Mouse (Mus musculus) cerebellum, postnatal 4 days (tissue): Measurements from ENCODE around the gene Draxin.
A peak's percentile ranks its signal among the peaks of the same experiment; 100 is the strongest.
"Not testable (repeated sequence)": the region's sequence is repeated elsewhere in the genome, so short reads cannot be mapped to it uniquely, and the experiment has no call there.

Source experiments
- DNase-seq, 2 experiments: peaks; one replicate each; pipeline ENCODE4 v3.0.0; 2022; ENCODE audit warnings: low spot score in 2 of 2, mixed read lengths in 1 of 2

The Draxin gene

DNA sequence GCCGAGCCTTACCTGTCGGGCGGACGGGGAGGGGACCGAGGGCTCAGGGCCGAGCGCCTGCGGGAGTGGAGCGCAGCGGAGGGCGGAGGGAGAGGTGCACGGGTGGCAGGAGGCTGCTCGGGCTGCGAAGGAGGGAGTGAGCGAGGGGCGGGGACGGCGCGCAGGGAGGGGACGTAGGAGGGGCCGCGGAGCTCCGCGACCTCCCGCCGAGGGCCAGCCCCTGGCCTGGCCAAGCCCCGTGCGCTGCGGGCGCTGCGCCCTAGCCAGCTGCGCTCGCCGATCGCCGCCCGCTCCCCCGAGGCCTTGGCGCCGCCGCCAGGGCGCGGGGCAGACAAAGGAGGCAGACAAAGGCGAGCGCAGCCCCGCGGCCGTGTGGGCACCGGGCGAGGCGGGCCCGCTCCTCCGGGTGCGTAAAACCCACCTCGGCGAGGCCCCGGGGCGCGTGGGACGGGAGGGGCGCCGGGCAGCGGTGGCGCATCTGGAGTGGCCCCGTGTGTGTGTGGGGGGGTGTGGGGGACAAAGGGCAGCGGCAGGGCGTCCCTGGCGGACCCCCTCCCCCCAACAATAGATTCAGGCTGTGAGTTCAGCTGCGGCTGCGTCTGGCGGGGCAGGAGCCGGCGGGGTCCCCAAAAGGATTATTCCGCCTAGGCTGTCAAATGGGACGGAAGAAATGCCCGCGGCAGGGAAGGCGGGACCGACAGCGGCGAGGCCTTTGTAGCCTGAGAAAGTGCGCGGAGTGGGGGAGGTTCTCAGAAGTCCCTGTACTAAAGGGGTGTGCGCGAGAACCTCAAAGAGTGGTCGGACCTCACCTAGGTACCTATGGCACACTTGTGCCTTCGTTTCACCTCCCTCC lies at the start of gene Draxin:
Draxin (minus strand) TSS at position 138 of the 853 bp plus-strand sequence.
- DNase-seq: peak in 1 of 2 experiments; percentile 81

DNA sequence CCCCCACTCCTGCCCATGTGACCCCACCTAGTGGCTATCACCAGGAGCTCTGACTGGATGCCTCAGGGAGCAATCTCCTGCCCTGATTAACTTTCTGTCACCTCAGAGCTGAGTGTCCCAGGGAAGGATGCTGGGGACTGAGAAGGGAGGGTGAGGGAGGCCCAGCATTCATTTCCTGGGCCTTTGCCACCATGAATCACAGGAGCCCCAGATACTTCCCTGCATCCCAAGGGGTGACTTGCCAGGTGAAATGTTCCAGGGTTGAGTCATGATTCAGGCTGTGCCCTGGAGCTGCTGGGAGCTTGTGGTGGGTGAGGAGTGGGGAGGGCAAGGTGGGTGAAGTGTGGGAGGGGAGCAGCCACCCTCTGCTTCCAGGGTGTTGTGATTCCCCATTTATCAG lies 47.2 kb upstream of the Draxin start:
- DNase-seq: no peak

DNA sequence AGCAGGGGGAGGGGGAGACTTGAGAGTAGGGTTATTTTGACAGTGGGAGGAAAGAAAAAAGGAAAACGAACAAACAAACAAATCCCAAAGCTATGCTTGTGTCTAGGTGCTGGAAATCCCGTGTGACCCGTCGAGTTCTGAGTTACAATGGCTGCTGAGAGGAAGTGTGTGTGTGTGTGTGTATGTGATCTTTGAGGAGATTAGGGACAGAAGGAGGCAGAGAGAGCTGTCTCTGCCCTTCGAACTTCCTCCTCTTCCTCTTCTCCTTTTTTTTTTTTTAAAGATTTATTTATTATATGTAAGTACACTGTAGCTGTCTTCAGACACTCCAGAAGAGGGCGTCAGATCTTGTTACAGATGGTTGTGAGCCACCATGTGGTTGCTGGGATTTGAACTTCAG lies 46.1 kb upstream of the Draxin start:
- not testable (repeated sequence) for DNase-seq

DNA sequence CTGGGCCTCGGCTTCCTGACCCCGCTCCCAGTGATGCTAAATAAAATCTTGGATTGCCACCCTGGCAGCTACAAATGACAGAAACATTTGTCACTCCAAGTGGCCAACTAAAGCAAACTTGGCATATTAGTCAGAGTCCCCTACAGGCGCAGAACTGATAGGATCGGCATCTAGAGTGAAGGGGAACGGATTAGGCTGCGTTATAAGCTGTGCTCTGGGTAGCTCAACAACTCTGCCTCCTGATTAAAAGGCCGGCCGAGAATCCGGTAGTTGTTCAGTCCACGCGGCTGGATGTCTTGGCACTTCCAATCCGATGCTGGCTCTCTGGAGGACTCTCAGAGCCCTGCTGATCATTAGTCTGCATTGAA lies 44.0 kb upstream of the Draxin start:
- DNase-seq: no peak

DNA sequence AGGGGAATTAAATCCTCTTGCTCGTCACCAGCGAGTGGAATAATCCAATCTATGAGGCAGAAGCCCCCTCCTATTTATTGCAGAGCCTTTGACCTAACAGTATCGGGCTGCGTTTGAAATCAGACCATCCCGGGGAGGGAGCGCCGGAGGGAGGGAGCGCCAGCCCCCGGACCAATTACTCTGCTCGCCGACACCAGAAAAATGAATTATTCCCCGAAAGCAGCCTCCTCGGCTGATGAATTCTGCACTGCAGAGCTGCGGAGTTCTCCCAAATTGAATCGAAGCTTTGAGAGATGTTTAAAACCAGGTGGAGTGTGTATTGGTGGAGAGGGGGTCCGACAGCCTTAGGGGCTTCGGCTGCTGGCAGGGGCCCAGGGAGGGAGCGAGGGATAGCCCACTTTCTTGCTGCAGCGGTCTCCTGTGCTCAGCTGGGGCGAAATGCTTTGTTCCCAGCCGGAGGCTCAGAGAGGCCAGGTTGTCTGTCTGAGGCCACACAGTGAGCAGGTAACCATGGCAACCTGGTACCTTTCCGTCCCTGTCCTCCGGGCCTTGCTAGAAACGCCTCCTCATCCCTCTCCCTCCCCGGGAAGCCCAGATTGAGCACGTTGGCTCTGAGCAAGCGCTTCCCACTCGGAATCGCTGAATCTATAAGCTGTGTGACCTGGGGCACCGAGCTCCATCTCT lies 43.5 kb upstream of the Draxin start:
- peak in 1 of 2 experiments; percentile 32 for DNase-seq

DNA sequence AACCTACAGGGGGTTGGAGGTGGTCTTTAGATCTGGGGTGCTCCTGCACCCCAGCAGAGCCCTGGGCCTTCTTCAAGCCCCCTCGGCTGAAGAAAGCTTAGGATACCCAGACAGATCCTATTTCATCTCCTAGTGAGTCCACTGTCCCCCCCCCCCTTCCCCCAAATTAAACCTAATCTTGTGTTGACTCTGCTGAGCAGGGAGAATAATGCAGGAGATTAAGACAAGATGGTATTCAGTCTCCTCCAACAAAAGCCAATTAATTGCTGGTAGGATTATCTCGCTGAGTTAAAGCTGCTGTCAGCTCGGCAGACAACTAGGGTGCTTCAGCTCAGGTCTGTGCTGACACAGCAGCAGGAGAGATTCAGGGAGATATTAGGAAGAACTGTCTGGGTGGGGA lies 40.8 kb upstream of the Draxin start:
- DNase-seq: no peak

DNA sequence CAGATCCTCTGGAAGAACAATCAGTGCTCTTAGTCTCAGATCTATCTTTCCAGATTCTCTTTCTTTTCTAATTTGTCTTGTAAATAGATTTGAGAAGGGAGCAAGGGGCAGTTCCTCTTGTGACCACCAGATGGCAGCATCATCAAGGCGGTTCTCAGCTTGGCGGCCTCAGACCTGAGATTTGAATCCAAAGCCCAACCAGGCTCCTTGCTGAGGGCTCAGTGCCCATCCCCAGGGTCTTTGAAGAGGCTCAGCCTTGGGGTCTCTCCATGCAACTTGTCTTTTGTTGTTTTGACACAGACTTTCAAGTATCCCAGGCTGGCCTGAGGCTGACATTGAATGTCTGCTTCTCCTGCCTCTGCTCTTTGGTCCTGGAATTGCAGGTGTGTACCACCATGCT lies 40.3 kb upstream of the Draxin start:
- peak in 1 of 2 experiments; percentile 63 for DNase-seq

DNA sequence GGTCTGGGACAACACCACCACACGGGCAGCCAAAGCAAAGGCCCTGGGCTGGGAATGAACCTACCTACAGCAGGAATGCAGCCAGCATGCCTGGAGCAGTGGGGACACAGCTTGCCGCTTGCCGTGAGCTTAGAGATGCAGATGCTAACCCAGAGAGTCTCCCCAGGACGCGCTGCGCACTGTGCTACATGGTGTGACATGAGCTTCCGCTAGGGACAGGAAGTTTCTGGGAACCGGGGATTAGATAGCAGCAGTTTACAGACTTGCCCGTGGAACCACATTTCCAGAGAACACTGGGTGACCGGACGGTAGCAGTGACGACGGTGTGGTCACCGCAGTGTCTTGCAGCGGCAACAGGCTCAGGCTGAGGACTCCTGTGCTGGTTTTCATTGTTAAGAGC lies 39.1 kb upstream of the Draxin start:
- DNase-seq: no peak

DNA sequence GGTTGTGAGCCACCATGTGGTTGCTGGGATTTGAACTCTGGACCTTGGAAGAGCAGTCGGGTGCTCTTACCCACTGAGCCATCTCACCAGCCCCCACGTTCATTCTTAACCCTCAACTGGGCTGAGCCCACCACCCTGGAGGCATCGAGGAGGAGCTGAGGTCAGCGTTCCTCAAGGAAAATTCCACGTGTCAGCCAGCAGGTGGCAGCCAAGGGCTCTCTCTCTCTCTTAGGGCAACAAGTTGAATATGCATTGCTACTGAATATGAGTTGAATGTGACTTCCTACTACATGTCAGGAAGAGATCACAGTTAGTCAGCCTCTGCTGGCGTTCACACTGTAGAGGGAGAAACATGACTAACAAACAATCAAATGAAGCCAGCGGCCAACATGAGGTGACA lies 37.8 kb upstream of the Draxin start:
- peak in 1 of 2 experiments; percentile 72 for DNase-seq

DNA sequence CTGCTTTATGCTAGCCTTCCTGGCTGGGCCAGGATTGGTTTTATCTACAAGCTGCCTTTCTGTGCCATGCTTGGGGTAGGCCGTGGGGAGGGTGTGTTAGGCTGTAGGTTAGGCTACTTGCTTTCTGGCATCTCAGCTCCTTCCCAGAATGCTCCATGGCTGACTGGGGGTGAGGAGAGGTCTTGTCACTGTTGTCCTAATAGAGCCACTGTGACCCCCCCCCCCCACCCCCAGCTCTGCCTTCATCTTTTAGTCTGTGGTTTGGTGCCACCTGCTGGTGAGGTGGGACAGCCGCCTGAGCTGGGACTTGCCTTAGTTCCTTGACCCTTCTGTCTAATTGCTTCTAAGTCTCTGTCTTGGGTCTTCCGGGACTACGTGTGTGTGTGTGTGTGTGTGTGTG lies 36.5 kb upstream of the Draxin start:
- DNase-seq: peak in 1 of 2 experiments; percentile 82

DNA sequence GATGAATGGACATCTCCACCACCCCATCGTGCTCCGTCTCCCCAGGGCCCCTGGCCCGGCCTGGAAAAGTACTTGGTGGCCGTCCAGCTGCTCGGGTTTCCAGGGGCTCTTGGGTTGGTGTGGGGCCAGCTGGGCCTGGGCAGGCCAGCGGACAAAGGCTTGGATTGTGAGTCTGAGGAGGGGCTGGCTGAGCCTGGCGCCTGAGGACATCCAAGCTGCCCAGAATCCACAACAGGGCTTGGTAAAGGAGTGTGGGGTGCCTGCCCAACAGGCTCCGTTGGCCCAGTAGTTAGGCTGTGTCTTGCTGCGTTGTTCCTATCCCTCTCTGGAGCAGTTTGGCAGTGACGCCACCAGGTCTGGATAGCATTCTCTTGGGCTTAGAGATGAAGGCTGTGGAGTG lies 35.9 kb upstream of the Draxin start:
- peak in 1 of 2 experiments; percentile 73 for DNase-seq

DNA sequence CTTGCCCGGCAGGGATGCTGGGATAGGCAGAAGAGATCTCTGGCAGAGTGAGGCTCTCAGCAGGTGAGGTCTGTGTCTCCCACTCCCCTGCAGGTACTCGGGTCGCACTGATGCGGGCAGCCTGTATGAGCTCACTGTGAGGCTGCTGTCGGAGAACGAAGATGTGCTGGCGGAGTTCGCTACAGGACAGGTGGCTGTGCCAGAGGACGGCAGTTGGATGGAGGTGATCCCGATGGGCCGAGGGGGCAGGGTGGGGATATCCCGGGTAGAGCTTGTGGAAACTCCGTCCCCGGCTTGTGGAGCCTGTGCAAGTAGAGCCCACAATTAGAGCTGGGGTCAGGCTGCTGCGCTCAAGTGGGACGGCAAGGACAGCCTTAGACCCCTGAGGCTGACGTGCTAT lies 35.1 kb upstream of the Draxin start:
- DNase-seq: no peak

DNA sequence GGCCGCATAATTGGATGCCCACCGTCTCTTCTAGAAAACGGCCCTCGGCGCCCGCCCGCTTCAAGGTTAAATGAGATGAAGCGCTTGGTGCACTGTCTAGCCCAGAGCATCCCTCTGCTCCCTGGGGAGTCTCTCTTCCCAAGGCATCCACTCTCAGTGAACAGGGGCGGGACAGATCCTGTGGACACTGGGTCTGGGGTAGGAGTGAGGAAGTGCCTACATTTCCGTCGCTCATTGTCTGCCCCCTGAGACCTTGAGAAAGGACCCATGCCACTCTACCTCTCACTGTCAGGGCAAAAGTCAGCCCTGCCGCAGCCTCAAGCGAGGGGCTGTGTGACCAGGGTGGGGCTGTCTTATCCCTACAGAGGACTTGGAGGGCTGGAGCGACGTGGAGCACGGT lies 34.0 kb upstream of the Draxin start:
- DNase-seq: no peak

DNA sequence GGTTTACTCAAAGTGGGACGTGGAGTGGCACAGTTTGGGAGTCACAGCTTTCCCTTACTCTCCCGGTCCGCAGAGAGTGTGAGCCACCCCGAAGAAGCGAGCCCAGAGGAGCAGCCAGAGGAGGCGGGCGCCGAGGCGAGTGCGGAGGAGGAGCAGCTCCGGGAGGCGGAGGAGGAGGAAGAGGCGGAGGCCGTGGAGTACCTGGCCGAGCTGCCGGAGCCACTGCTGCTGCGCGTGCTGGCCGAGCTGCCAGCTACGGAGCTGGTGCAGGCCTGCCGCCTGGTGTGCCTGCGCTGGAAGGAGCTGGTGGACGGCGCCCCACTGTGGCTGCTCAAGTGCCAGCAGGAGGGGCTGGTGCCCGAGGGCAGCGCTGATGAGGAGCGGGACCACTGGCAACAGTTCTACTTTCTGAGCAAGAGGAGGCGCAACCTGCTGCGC lies 33.5 kb upstream of the Draxin start:
- DNase-seq: peak; percentile 63 to 71

DNA sequence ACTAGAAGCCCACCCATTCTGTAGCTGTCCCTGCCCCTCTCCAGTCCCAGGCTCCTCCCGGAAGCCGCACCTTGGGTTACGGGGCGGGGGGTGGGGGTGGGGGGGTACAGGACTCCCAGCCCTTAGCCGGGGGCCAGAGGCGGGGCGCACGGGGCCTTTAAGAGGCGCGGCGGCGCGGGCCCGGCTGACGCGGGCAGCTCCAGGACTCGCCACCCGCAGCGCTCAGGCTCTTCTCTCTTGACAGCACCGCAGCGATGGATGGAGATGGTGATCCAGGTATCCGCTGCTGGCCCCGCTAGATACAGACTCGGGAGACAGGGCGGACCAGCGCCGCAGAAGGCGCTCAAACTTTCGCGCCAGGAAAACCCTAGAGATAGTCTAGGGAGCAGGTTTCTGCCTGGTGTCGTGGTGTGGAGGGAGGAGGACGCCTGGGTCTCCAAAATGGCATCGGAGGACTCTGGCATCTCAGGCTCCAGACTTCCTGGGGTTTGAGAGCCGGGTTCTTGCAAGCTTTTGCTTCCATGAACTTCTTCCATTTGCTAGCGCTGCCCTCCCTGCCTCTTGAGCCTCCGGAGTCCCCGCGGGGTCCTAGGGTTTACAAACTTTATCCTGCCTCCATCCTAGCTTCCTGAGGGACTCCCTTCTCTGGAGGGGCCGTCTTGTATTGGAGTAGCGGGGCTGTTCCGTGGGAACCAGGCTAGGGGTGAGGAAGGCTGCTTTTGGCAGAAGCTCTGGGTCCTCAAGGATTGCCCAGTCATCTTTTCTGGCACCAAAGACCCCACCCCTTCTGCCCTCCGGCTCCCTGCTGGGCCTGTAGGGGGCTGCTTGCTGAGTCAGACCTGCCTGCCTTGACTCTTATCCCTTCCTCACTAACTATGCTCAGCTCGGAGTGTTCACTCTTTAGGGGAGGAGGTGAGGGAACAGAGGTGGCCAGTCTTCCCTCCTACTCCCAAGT lies 30.2 kb upstream of the Draxin start, which contains the start of the genes Fbxo44 and Fbxo2:
Fbxo44 (minus strand) TSS at position 47 of the 955 bp plus-strand sequence.
Fbxo2 (plus strand) TSS at position 186 of the 955 bp plus-strand sequence.
- peak in 1 of 2 experiments; percentile 49 for DNase-seq

DNA sequence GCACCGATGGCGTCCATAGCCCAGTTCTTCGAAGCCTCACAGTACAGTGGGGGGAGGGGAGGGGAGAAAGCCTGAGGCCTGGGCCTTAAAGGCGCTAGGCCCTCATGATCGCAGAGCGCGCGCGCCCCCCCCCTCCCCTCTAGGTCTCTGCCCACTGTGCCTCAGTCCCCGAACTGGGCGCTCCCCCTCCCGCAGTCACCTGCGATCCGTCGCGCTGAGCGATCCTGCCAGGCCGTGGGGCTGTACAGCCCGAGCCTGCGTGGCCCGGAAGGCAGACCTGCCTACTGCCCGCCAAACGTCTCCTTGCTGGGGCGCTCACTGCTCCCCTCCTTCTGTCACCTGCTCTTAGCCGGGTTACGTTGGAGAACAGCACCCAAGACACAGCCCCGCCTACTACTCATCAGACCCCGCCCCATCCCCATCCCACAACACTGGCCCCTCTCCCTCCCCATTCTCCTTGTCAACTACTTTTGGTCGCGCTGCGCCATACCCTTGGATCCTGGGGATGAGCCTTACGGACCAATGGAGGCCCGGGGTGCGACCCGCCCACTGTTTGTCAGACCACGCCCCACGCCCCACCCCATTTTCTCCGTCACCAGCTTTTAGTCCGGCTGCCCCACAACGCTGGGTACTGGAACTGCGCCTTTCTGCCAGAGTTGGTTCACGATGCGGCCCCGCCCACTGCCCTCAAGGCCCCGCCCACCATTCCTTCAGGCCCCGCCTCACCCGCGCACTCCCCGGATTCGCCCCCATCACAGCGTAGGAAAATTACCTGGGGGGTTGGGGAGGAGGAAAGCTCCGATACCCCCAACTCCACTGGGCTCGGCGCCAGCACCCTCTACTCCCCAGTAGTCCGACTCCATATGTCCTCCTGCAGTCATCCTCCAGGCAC lies 29.3 kb upstream of the Draxin start:
- peak; percentile 90 to 95 for DNase-seq

DNA sequence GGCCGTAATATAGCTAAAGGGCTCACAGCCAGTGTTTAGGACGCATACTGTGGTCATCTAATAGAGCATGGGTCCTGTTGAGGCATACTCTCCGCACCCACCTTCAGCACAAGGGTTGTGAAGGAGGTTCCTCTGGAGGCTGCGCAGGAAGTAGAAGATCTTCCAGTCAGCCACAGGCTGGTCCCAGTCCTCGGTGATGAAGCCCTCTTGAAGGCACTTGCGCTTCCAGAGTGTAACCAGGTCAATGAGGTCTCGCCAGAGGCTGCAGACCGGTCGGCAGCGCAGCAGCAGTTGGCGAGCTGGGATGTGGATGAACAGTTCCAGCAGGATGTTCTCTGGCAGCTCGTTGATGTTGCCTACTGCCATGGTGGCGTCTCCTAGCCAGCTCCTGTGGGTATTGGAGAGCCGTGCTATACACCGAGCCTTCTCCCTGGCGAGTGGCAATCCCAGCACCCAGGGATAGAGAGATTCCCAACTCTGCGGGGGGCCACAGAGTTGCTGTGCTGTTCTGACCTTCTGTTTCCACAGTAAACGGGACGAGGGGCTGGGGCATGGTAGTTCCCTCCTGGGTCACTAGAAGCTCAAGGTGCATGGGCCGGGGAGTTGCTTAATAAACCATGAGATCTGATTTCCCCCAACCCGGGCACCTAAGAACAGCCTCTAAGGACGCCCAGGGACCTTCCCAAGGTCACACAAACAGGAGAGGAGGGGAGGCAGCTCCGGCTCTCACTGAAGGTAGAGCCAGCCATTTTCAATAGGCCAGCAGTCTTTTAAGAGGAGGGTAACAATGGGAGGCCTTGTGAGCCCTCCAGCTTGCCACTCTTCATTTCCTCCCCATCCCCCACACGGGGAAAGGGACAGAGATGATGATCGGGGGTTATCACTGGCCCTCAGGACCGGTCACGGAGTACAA lies 28.2 kb upstream of the Draxin start:
- peak in 1 of 2 experiments; percentile 45 for DNase-seq

DNA sequence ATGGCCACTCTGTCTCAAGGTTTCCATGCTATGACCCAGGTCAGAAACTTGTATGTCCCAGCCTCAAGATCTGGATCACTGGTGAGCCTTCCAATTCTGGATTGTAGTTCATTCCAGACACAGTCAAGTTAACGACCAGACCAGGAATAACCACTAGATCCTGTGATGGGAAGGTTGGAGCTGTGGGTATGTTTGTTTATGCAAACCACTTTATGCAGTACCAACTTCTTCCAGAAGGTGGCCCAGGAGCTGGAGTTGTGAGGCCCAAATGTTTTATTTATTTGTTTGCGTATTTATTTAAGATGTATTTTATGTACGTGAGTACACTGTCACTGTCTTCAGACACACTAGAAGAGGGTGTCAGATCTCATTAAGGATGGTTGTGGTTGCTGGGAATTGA lies 24.5 kb upstream of the Draxin start:
- DNase-seq: peak in 1 of 2 experiments; percentile 60

DNA sequence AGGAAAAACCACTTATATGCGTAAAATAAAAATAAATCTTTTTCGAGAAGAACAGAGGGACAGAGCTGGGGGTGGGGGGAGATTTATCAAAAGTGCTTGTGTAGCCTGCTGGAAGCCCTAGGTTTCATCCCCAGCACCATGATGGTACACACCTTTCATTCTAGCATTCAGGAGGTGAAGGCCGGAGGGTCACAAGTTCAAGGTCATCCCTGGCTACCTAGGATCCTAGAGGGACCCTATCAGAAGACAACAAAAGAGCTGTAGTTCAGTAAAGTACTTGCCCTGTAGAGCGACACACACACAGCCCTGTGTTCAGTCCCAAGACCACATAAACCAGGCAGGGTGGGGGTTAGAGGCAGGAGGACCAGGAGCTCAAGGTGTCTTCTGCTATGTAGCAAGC lies 23.5 kb upstream of the Draxin start:
- DNase-seq: no peak

DNA sequence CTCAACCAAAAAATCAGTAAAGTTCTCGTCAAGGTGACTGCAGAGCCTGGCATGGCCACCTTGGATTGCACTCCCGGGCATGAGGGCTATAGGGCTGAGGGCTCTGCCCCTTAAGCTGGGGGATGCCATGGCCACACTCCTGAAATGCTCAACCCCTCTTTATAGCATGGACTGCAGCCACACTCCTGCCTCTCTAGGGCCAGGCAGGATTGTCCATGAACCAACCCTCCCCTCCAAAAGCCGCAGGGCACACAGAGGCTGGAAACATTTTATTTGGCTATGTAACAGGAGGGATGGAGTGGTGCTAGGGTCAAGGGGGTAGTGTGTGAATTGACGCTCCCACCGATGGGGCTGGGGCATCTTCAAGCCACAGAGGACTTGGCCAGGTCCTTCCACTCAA lies 22.0 kb upstream of the Draxin start:
- DNase-seq: no peak
